Mouse (Mus musculus): Measurements from ENCODE around the gene C730034F03Rik. TPM values are rescaled to one million over a fixed set of nuclear protein-coding genes. Genes with fewer than 3 reads are reported as not detected.
A peak's percentile ranks its signal among the peaks of the same experiment; 100 is the strongest.

C730034F03Rik gene
- polyA plus RNA-seq, 1 experiment from 2014 or later = 1.1 TPM

GRCm38 (mm10) chr15:89468577-89468976 is 39.2 kb downstream of the C730034F03Rik start:
- Histone ChIP-seq H3K27me3 (replicated peaks; ENCODE audit: control insufficient read depth, insufficient read depth, low read length) (no peaks in the 10 kb centered on the region), H3K9me3 (ENCODE audit: control insufficient read depth) (no peaks in the 10 kb centered on the region), H3K4me3 (ENCODE audit: low read depth, low read length) (no peak overlapping the region), H3K27ac (ENCODE audit: low read depth, low read length) (no peak overlapping the region), H3K36me3 (ENCODE audit: control insufficient read depth, insufficient read depth) (no peaks in the 10 kb centered on the region), H3K9ac (ENCODE audit: low read depth, low read length) (no peak overlapping the region), H3K4me1 (replicated peaks; ENCODE audit: control insufficient read depth, insufficient read depth, low read length) (no peaks in the 10 kb centered on the region), H3K4me2 (replicated peaks; ENCODE audit: low read depth) (no peak overlapping the region)
- peak; percentile 78 for TF ChIP-seq CTCF (IDR thresholded peaks at IDR 0.05; ENCODE audit: low read depth)
- 34% methylated on average over 2 of the region's 2 CpGs for WGBS
- no peak for ATAC-seq

DNA sequence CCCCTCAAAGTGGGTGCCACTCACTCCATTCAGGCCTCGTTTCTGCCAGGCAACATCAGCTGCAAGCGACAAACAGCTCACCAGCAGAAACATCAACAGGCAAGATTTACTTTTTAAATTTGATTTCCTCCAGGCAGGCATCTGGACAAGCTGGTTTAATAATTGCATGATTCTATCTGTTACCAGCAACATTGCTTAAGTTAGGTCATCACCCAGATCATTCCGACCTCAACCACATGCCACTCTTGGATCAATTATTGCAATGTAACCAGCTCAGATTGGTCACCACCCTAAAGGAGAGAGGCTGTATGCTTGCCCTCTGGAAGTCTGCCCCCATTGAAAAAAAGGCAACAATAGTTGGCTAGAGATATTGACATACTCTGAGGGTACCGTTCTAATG is 42.1 kb downstream of the C730034F03Rik start:
- ATAC-seq = no peak
- WGBS = 81% methylated on average over 4 of the region's 4 CpGs
- H3K4me2 ChIP-seq (replicated peaks; ENCODE audit: low read depth) = no peak overlapping the region

GRCm38 (mm10) chr15:89473370-89473769 is 44.0 kb downstream of the C730034F03Rik start:
- H3K27ac ChIP-seq (ENCODE audit: low read depth, low read length) = no peak overlapping the region
- no peak overlapping the region for H3K9ac ChIP-seq (ENCODE audit: low read depth, low read length)
- 87% methylated on average over 9 of the region's 9 CpGs for WGBS
- 0 out of 2 replicates have a peak, but pooled peaks cover 3% of the 10 kb centered on the region for H3K4me1 ChIP-seq (replicated peaks; ENCODE audit: control insufficient read depth, insufficient read depth, low read length)
- no peaks in the 10 kb centered on the region for H3K9me3 ChIP-seq (ENCODE audit: control insufficient read depth)
- H3K36me3 ChIP-seq (ENCODE audit: control insufficient read depth, insufficient read depth) = peaks cover 6% of the 10 kb centered on the region; the same call in 1 of the 2 replicates
- ATAC-seq = no peak
- H3K4me3 ChIP-seq (ENCODE audit: low read depth, low read length) = no peak overlapping the region
- TF ChIP-seq CTCF (IDR thresholded peaks at IDR 0.05; ENCODE audit: low read depth) = no peak
- H3K27me3 ChIP-seq (replicated peaks; ENCODE audit: control insufficient read depth, insufficient read depth, low read length) = no peaks in the 10 kb centered on the region
- no peak overlapping the region for H3K4me2 ChIP-seq (replicated peaks; ENCODE audit: low read depth)

More for the DNA sequence above, 42.1 kb downstream of the C730034F03Rik start:
- no peak for TF ChIP-seq CTCF (IDR thresholded peaks at IDR 0.05; ENCODE audit: low read depth)
- Histone ChIP-seq H3K36me3 (ENCODE audit: control insufficient read depth, insufficient read depth) (peaks cover 6% of the 10 kb centered on the region; the same call in 1 of the 2 replicates), H3K27me3 (replicated peaks; ENCODE audit: control insufficient read depth, insufficient read depth, low read length) (no peaks in the 10 kb centered on the region), H3K9ac (ENCODE audit: low read depth, low read length) (no peak overlapping the region), H3K27ac (ENCODE audit: low read depth, low read length) (no peak overlapping the region), H3K9me3 (ENCODE audit: control insufficient read depth) (no peaks in the 10 kb centered on the region), H3K4me3 (ENCODE audit: low read depth, low read length) (no peak overlapping the region), H3K4me1 (replicated peaks; ENCODE audit: control insufficient read depth, insufficient read depth, low read length) (0 out of 2 replicates have a peak, but pooled peaks cover 3% of the 10 kb centered on the region)

DNA sequence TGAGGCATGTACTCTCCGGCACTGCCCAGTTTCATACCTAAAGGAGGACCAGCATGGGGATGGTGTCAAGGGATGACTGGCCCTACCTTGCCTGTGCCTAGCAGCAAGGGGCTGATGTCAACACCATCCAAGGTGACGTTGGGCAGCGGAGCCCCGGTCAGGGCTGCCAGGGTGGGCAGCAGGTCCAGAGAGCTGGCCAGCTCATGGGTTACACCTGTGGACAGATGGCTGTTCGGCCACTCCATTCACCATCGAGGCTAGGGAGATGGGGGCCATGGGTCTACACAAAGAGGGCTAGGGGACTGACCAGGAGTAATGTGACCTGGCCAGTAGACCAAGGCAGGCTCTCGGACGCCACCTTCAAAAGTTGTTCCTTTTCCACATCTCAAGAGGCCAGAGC is 44.5 kb downstream of the C730034F03Rik start:
- Histone ChIP-seq H3K4me3 (ENCODE audit: low read depth, low read length) (no peak overlapping the region), H3K27me3 (replicated peaks; ENCODE audit: control insufficient read depth, insufficient read depth, low read length) (no peaks in the 10 kb centered on the region), H3K36me3 (ENCODE audit: control insufficient read depth, insufficient read depth) (peaks cover 6% of the 10 kb centered on the region; the same call in 1 of the 2 replicates), H3K9ac (ENCODE audit: low read depth, low read length) (no peak overlapping the region), H3K27ac (ENCODE audit: low read depth, low read length) (no peak overlapping the region), H3K4me2 (replicated peaks; ENCODE audit: low read depth) (no peak overlapping the region), H3K4me1 (replicated peaks; ENCODE audit: control insufficient read depth, insufficient read depth, low read length) (0 out of 2 replicates have a peak, but pooled peaks cover 3% of the 10 kb centered on the region), H3K9me3 (ENCODE audit: control insufficient read depth) (no peaks in the 10 kb centered on the region)
- WGBS = 99% methylated on average over 8 of the region's 8 CpGs
- no peak for TF ChIP-seq CTCF (IDR thresholded peaks at IDR 0.05; ENCODE audit: low read depth)
- no peak for ATAC-seq

GRCm38 (mm10) chr15:89474596-89475292 is 45.4 kb downstream of the C730034F03Rik start:
- no peaks in the 10 kb centered on the region for H3K27me3 ChIP-seq (replicated peaks; ENCODE audit: control insufficient read depth, insufficient read depth, low read length)
- H3K4me2 ChIP-seq (replicated peaks; ENCODE audit: low read depth) = peak overlapping the region; percentile 92
- peaks cover 6% of the 10 kb centered on the region; the same call in 1 of the 2 replicates for H3K36me3 ChIP-seq (ENCODE audit: control insufficient read depth, insufficient read depth)
- 0 out of 2 replicates have a peak, but pooled peaks cover 3% of the 10 kb centered on the region for H3K4me1 ChIP-seq (replicated peaks; ENCODE audit: control insufficient read depth, insufficient read depth, low read length)
- no peak for TF ChIP-seq CTCF (IDR thresholded peaks at IDR 0.05; ENCODE audit: low read depth)
- no peaks in the 10 kb centered on the region for H3K9me3 ChIP-seq (ENCODE audit: control insufficient read depth)
- H3K4me3 ChIP-seq (ENCODE audit: low read depth, low read length) = no peak overlapping the region; the same call in 1 of the 2 replicates
- H3K9ac ChIP-seq (ENCODE audit: low read depth, low read length) = no peak overlapping the region
- WGBS = 93% methylated on average over 19 of the region's 19 CpGs
- H3K27ac ChIP-seq (ENCODE audit: low read depth, low read length) = no peak overlapping the region
- ATAC-seq = no peak

GRCm38 (mm10) chr15:89475293-89475600 is 45.9 kb downstream of the C730034F03Rik start:
- Histone ChIP-seq H3K4me3 (ENCODE audit: low read depth, low read length) (peak overlapping the region; percentile 49), H3K27ac (ENCODE audit: low read depth, low read length) (no peak overlapping the region), H3K9ac (ENCODE audit: low read depth, low read length) (peak overlapping the region; percentile 54; the same call in 1 of the 2 replicates), H3K27me3 (replicated peaks; ENCODE audit: control insufficient read depth, insufficient read depth, low read length) (no peaks in the 10 kb centered on the region), H3K9me3 (ENCODE audit: control insufficient read depth) (no peaks in the 10 kb centered on the region), H3K4me2 (replicated peaks; ENCODE audit: low read depth) (peak overlapping the region; percentile 92), H3K36me3 (ENCODE audit: control insufficient read depth, insufficient read depth) (peaks cover 6% of the 10 kb centered on the region; the same call in 1 of the 2 replicates), H3K4me1 (replicated peaks; ENCODE audit: control insufficient read depth, insufficient read depth, low read length) (0 out of 2 replicates have a peak, but pooled peaks cover 3% of the 10 kb centered on the region)
- 85% methylated on average over 7 of the region's 7 CpGs for WGBS
- TF ChIP-seq CTCF (IDR thresholded peaks at IDR 0.05; ENCODE audit: low read depth) = no peak
- no peak for ATAC-seq
